Mouse (Mus musculus): Measurements from ENCODE around the gene Tsc22d2. TPM values are rescaled to one million over a fixed set of nuclear protein-coding genes. Genes with fewer than 3 reads are reported as not detected.

The Tsc22d2 gene
- polyA plus RNA-seq, 1 experiment from 2014 or later: 9.1 TPM

DNA sequence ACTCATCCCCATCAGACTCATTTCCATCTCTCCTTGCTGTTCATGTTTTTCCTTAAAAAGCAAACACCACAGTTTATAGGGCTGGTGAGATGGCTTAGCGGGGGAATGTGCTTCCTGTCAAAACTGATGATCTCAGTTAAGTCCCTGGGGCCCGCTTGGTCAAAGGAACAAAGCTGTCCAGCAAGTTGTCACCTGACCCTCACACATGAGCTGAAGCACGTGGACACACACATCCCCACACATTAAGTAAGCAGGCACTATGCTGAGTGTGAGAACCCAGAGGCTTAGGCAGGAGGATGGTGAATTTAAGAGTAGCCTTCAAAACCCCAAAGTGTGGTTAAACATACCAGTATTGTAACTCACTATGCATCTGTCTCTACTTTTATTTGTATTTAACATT lies 14.6 kb upstream of the Tsc22d2 start:
- Histone ChIP-seq H3K4me3 (no peak overlapping the region), H3K9ac (no peak overlapping the region), H3K4me1 (no peaks in the 10 kb centered on the region), H3K27me3 (no peaks in the 10 kb centered on the region), H3K36me3 (no peaks in the 10 kb centered on the region), H3K27ac (no peak overlapping the region), H3K4me2 (no peak overlapping the region), H3K9me3 (no peaks in the 10 kb centered on the region)
- no peak for ATAC-seq (ENCODE audit: borderline replicate concordance, extremely low read depth, low FRiP score, low TSS enrichment)
- 43% methylated on average over 3 of the region's 3 CpGs for WGBS

DNA sequence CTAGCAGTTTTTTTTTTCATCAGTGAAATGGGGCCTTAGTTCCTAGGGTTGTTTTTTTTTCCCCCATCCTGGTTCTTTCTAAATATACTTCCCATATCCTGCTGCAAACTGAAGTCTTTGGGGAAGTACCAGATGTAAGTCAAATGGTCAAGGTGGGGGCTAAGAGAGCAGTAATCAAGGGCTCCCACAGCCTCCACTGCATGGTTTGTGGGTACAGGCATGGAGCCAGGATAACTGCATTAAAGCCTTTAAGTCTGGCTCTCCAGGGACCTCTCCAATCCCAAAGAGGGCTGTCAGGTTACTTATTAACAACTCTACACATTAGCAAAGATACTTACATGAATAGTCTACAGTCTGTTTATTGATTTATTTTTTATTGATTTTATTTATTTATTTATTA lies 2.8 kb upstream of the Tsc22d2 start:
- ATAC-seq (ENCODE audit: borderline replicate concordance, extremely low read depth, low FRiP score, low TSS enrichment): no peak
- no peaks in the 10 kb centered on the region for H3K4me1 ChIP-seq

DNA sequence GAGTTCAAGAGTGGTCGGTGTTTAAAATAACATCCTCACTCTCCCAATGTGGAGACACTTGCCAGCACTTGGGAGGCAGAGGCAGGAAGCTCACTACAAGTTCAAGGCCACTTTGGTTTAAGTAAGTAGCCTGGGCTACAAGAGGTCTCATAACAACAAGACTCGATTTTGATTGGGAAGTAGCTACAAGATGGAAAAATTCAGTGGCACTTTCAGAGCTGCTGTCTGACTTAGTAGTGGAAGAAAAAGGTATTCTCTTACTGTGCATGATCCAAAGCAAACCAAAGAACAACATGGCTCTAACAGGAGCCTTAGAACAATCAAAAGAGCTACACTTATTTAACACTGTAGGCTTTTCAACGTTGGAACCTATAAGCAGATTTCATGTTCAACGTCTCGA lies 844 bp upstream of the Tsc22d2 start:
- WGBS: 32% methylated on average over 5 of the region's 5 CpGs
- H3K9ac ChIP-seq: peak overlapping the region; percentile 98; the same call in 1 of the 2 replicates
- no peak for ATAC-seq (ENCODE audit: borderline replicate concordance, extremely low read depth, low FRiP score, low TSS enrichment)

More for the DNA sequence above, 2.8 kb upstream of the Tsc22d2 start:
- Histone ChIP-seq H3K9ac (no peak overlapping the region), H3K4me3 (no peak overlapping the region), H3K9me3 (no peaks in the 10 kb centered on the region), H3K4me2 (no peak overlapping the region), H3K27ac (no peak overlapping the region), H3K36me3 (no peaks in the 10 kb centered on the region), H3K27me3 (no peaks in the 10 kb centered on the region)

DNA sequence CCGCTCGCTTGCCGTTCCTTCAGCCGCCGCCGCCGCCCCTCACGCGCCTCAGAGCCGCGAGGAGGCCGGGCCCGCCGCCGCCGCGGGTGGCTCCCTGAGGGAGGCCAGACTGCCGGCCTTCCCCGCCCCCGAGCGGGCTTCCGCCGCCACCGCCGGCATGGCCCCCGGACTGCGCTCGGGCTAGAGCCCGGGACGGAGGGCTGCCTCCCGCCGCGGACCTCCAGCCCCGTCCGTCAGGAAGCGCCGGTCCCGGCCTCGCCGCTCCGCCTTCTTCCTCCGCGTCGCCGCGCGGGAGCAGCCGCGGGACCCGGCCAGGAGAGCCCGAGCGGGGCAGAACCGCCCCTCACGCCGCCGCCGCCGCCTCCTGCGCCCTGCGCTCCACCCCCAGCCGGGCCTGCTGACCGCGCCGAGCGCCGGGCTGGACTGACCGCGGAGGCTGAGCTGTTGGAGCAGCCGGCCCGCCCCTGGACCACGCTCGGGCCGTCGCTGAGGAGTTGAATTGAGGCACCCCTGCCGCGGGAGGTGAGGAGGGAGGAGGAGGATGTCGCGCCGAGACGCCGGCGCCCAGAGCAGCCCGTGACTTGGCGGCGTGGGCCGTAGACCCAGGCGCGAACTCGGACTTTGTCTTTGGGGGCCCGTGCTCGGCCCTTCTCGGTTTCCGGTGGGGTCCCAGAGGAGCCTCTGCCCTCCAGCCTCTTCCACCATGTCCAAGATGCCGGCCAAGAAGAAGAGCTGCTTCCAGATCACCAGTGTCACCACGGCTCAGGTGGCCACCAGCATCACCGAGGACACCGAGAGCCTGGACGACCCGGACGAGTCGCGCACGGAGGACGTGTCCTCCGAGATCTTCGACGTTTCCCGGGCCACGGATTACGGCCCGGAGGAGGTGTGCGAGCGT lies 720 bp downstream of the Tsc22d2 start:
- Histone ChIP-seq H3K4me2 (peak overlapping the region; percentile 86), H3K27me3 (no peaks in the 10 kb centered on the region), H3K9ac (peak overlapping the region; percentile 98), H3K9me3 (no peaks in the 10 kb centered on the region), H3K4me1 (0 out of 2 replicates have a peak, but pooled peaks cover 3% of the 10 kb centered on the region), H3K4me3 (peak overlapping the region; percentile 96), H3K27ac (peak overlapping the region; percentile 100), H3K36me3 (no peaks in the 10 kb centered on the region)
- WGBS: under 1% methylated on average over 108 of the region's 113 CpGs
- peak; percentile 78 for ATAC-seq (ENCODE audit: borderline replicate concordance, extremely low read depth, low FRiP score, low TSS enrichment)

More for the DNA sequence above, 844 bp upstream of the Tsc22d2 start:
- Histone ChIP-seq H3K4me3 (peak overlapping the region; percentile 96), H3K36me3 (no peaks in the 10 kb centered on the region), H3K4me1 (no peaks in the 10 kb centered on the region), H3K9me3 (no peaks in the 10 kb centered on the region), H3K27ac (peak overlapping the region; percentile 100; the same call in 1 of the 2 replicates), H3K27me3 (no peaks in the 10 kb centered on the region), H3K4me2 (peak overlapping the region; percentile 86)

DNA sequence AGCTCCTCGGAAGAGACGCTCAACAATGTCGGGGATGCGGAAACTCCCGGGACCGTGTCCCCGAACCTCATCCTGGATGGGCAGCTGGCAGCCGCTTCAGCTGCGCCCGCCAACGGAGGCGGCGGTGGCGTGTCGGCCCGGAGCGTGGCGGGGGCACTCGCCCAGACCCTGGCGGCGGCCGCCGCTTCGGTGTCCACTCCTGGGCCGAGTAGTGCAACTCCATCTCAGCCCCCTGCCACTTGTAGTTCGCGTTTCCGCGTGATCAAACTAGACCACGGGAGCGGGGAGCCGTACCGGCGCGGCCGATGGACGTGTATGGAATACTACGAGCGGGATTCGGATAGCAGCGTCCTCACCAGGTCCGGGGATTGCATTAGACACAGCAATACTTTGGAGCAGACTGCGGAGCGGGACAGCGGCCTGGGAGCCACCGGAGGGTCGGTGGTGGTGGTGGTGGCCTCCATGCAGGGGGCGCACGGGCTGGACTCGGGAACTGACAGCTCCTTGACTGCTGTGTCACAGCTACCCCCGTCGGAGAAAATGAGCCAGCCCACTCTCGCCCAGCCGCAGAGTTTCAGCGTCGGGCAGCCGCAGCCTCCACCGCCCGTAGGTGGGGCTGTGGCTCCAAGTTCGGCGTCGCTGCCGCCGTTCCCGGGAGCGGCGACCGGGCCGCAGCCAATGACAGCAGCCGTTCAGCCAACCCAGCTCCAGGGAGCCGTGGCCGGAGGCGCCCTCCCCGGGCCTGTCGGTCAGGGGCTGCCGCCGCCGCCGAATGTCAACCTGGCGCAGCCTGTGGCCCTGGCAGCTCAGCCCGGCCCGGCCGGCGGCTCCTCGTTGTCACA lies 1.6 kb downstream of the Tsc22d2 start:
- peak; percentile 77 for ATAC-seq (ENCODE audit: borderline replicate concordance, extremely low read depth, low FRiP score, low TSS enrichment)
- Histone ChIP-seq H3K4me3 (peak overlapping the region; percentile 96), H3K4me2 (peak overlapping the region; percentile 86), H3K27ac (peak overlapping the region; percentile 100), H3K36me3 (no peaks in the 10 kb centered on the region), H3K27me3 (no peaks in the 10 kb centered on the region), H3K4me1 (0 out of 2 replicates have a peak, but pooled peaks cover 4% of the 10 kb centered on the region), H3K9ac (peak overlapping the region; percentile 98), H3K9me3 (no peaks in the 10 kb centered on the region)
- under 1% methylated on average over 80 of the region's 85 CpGs for WGBS

DNA sequence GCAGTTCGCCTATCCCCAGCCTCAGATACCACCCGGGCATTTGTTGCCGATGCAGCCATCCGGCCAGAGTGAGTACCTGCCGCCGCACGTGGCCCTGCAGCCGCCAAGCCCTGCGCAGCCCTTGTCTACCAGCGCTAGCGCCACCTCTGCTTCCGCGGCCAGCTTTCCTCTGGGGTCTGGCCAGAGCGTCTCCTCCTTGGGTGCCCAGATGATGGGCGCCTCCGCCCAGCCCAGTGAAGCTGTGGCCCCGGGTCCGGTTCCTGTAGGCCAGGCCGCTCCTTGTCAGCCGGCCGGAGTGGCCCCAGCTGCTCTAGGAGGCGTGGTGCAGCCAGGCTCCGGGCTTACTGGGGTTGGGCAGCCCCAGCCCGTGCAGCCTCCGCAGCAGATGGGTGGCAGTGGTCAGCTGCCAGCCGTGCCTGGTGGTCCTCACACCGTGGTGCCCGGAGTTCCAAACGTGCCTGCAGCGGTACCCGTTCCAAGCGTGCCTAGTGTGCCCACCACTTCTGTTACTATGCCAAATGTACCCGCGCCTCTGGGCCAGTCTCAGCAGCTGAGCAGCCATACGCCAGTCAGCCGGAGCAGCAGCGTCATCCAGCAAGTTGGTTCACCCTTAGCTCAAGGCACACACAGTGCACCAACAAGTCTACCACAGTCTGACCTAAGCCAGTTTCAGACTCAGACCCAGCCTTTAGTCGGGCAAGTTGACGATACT lies 2.4 kb downstream of the Tsc22d2 start:
- Histone ChIP-seq H3K4me3 (peak overlapping the region; percentile 96), H3K4me1 (0 out of 2 replicates have a peak, but pooled peaks cover 4% of the 10 kb centered on the region), H3K27me3 (no peaks in the 10 kb centered on the region), H3K4me2 (peak overlapping the region; percentile 86), H3K9ac (peak overlapping the region; percentile 98), H3K36me3 (no peaks in the 10 kb centered on the region), H3K27ac (peak overlapping the region; percentile 100), H3K9me3 (no peaks in the 10 kb centered on the region)
- under 1% methylated on average over 38 of the region's 39 CpGs for WGBS
- peak; percentile 39 for ATAC-seq (ENCODE audit: borderline replicate concordance, extremely low read depth, low FRiP score, low TSS enrichment)

DNA sequence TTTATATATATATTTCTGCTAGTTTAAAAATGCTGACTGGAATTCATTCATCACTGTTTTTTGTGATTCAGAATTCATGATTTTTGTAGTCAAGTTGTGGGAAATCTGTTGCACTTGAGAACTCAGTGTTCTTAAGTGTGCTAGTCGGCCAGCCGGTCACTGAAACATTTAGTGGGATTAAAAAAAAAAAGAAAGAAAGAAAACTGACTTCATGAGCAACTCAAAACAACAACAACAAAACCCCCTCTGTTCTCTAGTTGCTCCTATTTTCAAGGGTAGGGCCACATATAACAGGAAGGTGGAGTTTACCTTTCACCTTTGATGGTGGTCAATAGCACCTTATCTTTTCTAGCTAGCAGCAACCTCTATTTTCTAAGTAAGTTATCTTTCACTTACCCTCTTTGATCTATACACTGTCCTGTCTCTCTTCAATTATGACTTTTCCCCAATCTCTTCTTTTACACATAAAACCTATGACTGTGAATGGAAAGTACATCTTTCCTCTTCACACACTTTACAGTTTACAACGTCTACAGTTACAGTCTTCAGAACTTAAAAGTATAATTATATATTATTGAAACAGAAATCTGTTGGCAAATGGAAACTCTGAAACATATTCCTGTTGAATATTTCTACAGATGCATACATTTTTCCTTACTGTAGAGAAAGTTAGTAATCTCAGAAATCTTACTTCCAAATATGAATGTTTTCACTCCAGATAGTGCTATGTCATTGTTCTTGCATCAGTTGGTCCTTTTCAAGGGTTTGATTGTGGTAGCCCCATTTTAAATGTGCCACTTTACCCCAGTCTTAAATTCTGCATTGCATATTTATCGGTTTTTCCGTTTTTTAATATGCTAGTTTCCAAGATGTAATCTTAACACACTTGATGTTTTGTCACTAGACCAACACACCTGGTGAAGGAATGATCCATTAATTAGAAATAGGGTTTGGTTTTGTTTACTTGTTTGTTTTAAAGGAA lies 4.5 kb downstream of the Tsc22d2 start:
- Histone ChIP-seq H3K27ac (no peak overlapping the region), H3K27me3 (no peaks in the 10 kb centered on the region), H3K36me3 (no peaks in the 10 kb centered on the region), H3K4me2 (peak overlapping the region; percentile 86), H3K9ac (no peak overlapping the region), H3K4me1 (peaks cover 8% of the 10 kb centered on the region; the same call in 1 of the 2 replicates), H3K4me3 (peak overlapping the region; percentile 96), H3K9me3 (no peaks in the 10 kb centered on the region)
- 19% methylated on average over 5 of the region's 5 CpGs for whole genome bisulfite sequencing
- no peak for ATAC-seq (ENCODE audit: borderline replicate concordance, extremely low read depth, low FRiP score, low TSS enrichment)

DNA sequence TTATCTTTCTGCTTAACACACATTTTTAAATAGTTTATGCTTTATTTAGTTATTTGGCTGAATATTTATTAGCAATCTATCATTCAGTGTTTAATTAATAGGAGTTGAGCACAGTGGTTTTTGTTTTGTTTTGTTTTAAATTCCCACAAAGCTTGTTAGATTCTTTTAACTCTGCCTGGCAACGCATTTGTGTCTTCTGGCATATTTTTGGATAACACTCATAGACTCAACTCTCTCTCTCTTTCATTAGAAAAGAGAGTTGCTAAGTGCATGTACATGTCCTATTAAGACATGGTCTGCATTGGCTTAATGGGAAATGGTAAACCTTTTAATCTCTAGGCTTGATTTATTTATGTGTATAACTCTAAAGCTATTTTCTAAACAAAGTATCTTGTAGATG lies 14.3 kb downstream of the Tsc22d2 start:
- Histone ChIP-seq H3K9ac (no peak overlapping the region), H3K36me3 (no peaks in the 10 kb centered on the region), H3K9me3 (no peaks in the 10 kb centered on the region), H3K4me2 (no peak overlapping the region), H3K27me3 (no peaks in the 10 kb centered on the region), H3K4me1 (peaks cover 9% of the 10 kb centered on the region; the same call in 1 of the 2 replicates), H3K4me3 (no peak overlapping the region), H3K27ac (no peak overlapping the region)
- no peak for ATAC-seq (ENCODE audit: borderline replicate concordance, extremely low read depth, low FRiP score, low TSS enrichment)
- 44% methylated on average over 1 of the region's 1 CpGs for WGBS

DNA sequence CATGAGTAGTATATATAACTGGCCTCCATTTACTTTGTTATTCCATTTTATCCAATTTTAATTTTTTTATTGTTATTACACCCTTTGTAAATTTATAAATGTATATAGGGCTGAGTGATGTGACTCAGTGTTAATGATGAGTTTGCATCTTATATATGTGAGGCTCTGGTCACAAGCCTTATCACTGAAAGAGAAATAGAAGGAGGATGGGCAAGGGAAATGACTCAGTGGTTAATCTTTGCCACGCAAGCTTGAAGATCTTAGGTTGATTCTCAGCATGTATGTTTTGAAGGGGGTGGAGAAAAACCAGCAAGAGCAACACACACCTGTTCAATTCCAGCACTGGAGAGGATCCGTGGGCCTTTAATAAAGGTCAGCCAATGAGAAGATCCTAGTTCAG lies 19.9 kb downstream of the Tsc22d2 start:
- 82% methylated on average over 2 of the region's 2 CpGs for WGBS
- H3K4me1 ChIP-seq: no peaks in the 10 kb centered on the region
- H3K9me3 ChIP-seq: no peaks in the 10 kb centered on the region
- H3K27ac ChIP-seq: no peak overlapping the region
- ATAC-seq (ENCODE audit: borderline replicate concordance, extremely low read depth, low FRiP score, low TSS enrichment): no peak
- H3K9ac ChIP-seq: no peak overlapping the region
- H3K4me2 ChIP-seq: no peak overlapping the region
- H3K4me3 ChIP-seq: no peak overlapping the region
- no peaks in the 10 kb centered on the region for H3K27me3 ChIP-seq
- H3K36me3 ChIP-seq: peaks cover 7% of the 10 kb centered on the region; the same call in 1 of the 2 replicates

DNA sequence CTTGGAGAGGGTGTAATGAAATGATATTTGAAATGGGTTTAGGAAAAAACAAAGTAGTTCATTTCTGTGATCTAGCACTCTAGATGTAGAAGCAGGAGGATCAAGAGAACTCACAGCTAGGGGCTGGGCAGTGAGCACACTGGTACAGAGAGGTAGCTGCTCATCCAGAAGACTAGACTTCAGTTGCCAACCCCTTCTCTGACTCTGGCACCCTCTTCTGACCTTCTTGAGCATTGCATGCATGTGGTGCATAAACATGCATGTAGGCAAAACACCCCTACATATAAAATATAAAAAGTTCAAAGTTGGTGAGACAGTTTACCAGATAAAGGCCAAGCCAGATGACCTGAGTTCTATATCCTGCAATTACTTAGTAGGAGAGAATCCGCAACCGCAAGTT lies 33.7 kb downstream of the Tsc22d2 start:
- Histone ChIP-seq H3K4me2 (no peak overlapping the region), H3K9me3 (no peaks in the 10 kb centered on the region), H3K36me3 (no peaks in the 10 kb centered on the region), H3K4me1 (no peaks in the 10 kb centered on the region), H3K9ac (no peak overlapping the region), H3K27me3 (no peaks in the 10 kb centered on the region), H3K4me3 (no peak overlapping the region), H3K27ac (no peak overlapping the region)
- ATAC-seq (ENCODE audit: borderline replicate concordance, extremely low read depth, low FRiP score, low TSS enrichment): no peak
- WGBS: 94% methylated on average over 2 of the region's 2 CpGs

Measured in lung, embryonic 15.5 days (tissue).